Mouse (Mus musculus): ENCODE measurements around the gene Nmu. TPM values are rescaled to one million over a fixed set of nuclear protein-coding genes. Genes with fewer than 3 reads are reported as not detected.

Gene Nmu
- total RNA-seq (2023) = not detected

GRCm38 (mm10) chr5:76363453-76364104 is at the start of gene Nmu:
Gene Nmu, minus strand, starts transcription at chr5:76363788.

GRCm38 (mm10) chr5:76330953-76331352 is 32.6 kb downstream of the Nmu start, which contains the start of gene Pdcl2:
Gene Pdcl2, minus strand, starts transcription at chr5:76331156.

GRCm38 (mm10) chr5:76304452-76305341 is 58.9 kb downstream of the Nmu start, which contains the start of gene Clock:
Gene Clock, minus strand, starts transcription at chr5:76304792.

Other genes with a start within 250 kb of the Nmu start
- gene Srd5a3, start 223.5 kb downstream of the Nmu start, total RNA-seq (2023) = 10 to 100 TPM; 54.0 to 54.3 TPM
- gene Tmem165, start 179.9 kb downstream of the Nmu start, total RNA-seq (2023) = 10 to 100 TPM; 67.3 to 74.4 TPM
- gene Clock, start 59.0 kb downstream of the Nmu start, total RNA-seq (2023) = 10 to 100 TPM in 1 of 2 experiments, 1 to 10 TPM in 1; 7.5 to 11.2 TPM
- not detected for gene Pdcl2, start 32.6 kb downstream of the Nmu start, total RNA-seq (2023)
- gene Gm7271, start 120.3 kb upstream of the Nmu start, total RNA-seq (2023) = not detected
- 10 to 100 TPM; 55.1 to 61.6 TPM for gene Exoc1, start 165.5 kb upstream of the Nmu start, total RNA-seq (2023)
- 10 to 100 TPM; 10.6 to 12.1 TPM for gene Cep135, start 224.9 kb upstream of the Nmu start, total RNA-seq (2023)